Mouse (Mus musculus): ENCODE data around the gene Vps13c. TPM values are rescaled to one million over a fixed set of nuclear protein-coding genes. Genes with fewer than 3 reads are reported as not detected.

The Vps13c gene
- polyA plus RNA-seq, 1 experiment from 2014 or later = 7.8 TPM

- ATAC-seq (ENCODE audit: low FRiP score, low read depth) = no peak
- no peak overlapping the region for H3K9ac ChIP-seq (replicated peaks)
- H3K27ac ChIP-seq (replicated peaks) = no peak overlapping the region
- WGBS = 17% methylated on average over 8 of the region's 8 CpGs
- H3K4me2 ChIP-seq (replicated peaks) = no peak overlapping the region
- peaks cover 10% of the 10 kb centered on the region for H3K4me1 ChIP-seq
- no peaks in the 10 kb centered on the region for H3K9me3 ChIP-seq
- no peak overlapping the region for H3K4me3 ChIP-seq
- no peaks in the 10 kb centered on the region for H3K27me3 ChIP-seq
- H3K36me3 ChIP-seq = no peaks in the 10 kb centered on the region
Observed at GRCm38 (mm10) chr9:67813665-67814337, 26.4 kb upstream of the Vps13c start.

GRCm38 (mm10) chr9:67816172-67816928 is 23.8 kb upstream of the Vps13c start:
- H3K4me1 ChIP-seq = peaks cover 6% of the 10 kb centered on the region
- no peaks in the 10 kb centered on the region for H3K9me3 ChIP-seq
- H3K4me3 ChIP-seq = no peak overlapping the region
- ATAC-seq (ENCODE audit: low FRiP score, low read depth) = no peak
- WGBS = 64% methylated on average over 2 of the region's 2 CpGs
- no peak overlapping the region for H3K9ac ChIP-seq (replicated peaks)
- H3K27ac ChIP-seq (replicated peaks) = no peak overlapping the region
- no peaks in the 10 kb centered on the region for H3K36me3 ChIP-seq
- no peak overlapping the region for H3K4me2 ChIP-seq (replicated peaks)
- H3K27me3 ChIP-seq = no peaks in the 10 kb centered on the region

- no peak for ATAC-seq (ENCODE audit: low FRiP score, low read depth)
- Histone ChIP-seq H3K9ac (replicated peaks) (no peak overlapping the region), H3K27ac (replicated peaks) (no peak overlapping the region), H3K4me2 (replicated peaks) (no peak overlapping the region), H3K4me1 (peaks cover 6% of the 10 kb centered on the region), H3K9me3 (no peaks in the 10 kb centered on the region), H3K27me3 (no peaks in the 10 kb centered on the region), H3K4me3 (no peak overlapping the region), H3K36me3 (no peaks in the 10 kb centered on the region)
- 73% methylated on average over 10 of the region's 10 CpGs for WGBS
Observed at GRCm38 (mm10) chr9:67817898-67818667, 22.1 kb upstream of the Vps13c start.

- Histone ChIP-seq H3K36me3 (no peaks in the 10 kb centered on the region), H3K9me3 (no peaks in the 10 kb centered on the region), H3K27ac (replicated peaks) (no peak overlapping the region), H3K9ac (replicated peaks) (no peak overlapping the region), H3K4me1 (peaks cover 5% of the 10 kb centered on the region), H3K27me3 (no peaks in the 10 kb centered on the region), H3K4me3 (no peak overlapping the region), H3K4me2 (replicated peaks) (no peak overlapping the region)
- 92% methylated on average over 4 of the region's 4 CpGs for WGBS
- no peak for ATAC-seq (ENCODE audit: low FRiP score, low read depth)
Observed at GRCm38 (mm10) chr9:67818668-67818950, 21.6 kb upstream of the Vps13c start.

GRCm38 (mm10) chr9:67823131-67823530 is 17.1 kb upstream of the Vps13c start:
- Histone ChIP-seq H3K36me3 (no peaks in the 10 kb centered on the region), H3K4me1 (no peaks in the 10 kb centered on the region), H3K4me2 (replicated peaks) (no peak overlapping the region), H3K27me3 (no peaks in the 10 kb centered on the region), H3K9ac (replicated peaks) (no peak overlapping the region), H3K9me3 (no peaks in the 10 kb centered on the region), H3K27ac (replicated peaks) (no peak overlapping the region), H3K4me3 (no peak overlapping the region)
- ATAC-seq (ENCODE audit: low FRiP score, low read depth) = no peak
- 70% methylated on average over 5 of the region's 5 CpGs for WGBS

- ATAC-seq (ENCODE audit: low FRiP score, low read depth) = no peak
- no peak overlapping the region for H3K4me3 ChIP-seq
- peaks cover 18% of the 10 kb centered on the region for H3K27me3 ChIP-seq
- 86% methylated on average over 7 of the region's 7 CpGs for WGBS
- H3K9me3 ChIP-seq = no peaks in the 10 kb centered on the region
- peaks cover 3% of the 10 kb centered on the region; the same call in 1 of the 2 replicates for H3K4me1 ChIP-seq
- no peak overlapping the region for H3K4me2 ChIP-seq (replicated peaks)
- H3K9ac ChIP-seq (replicated peaks) = no peak overlapping the region
- no peaks in the 10 kb centered on the region for H3K36me3 ChIP-seq
- H3K27ac ChIP-seq (replicated peaks) = no peak overlapping the region
Observed at GRCm38 (mm10) chr9:67825527-67825926, 14.7 kb upstream of the Vps13c start.

- H3K9me3 ChIP-seq = no peaks in the 10 kb centered on the region
- H3K36me3 ChIP-seq = no peaks in the 10 kb centered on the region
- no peak for ATAC-seq (ENCODE audit: low FRiP score, low read depth)
- no peak overlapping the region for H3K27ac ChIP-seq (replicated peaks)
- no peak overlapping the region for H3K4me3 ChIP-seq
- 7% methylated on average over 3 of the region's 3 CpGs for WGBS
- peaks cover 18% of the 10 kb centered on the region for H3K4me1 ChIP-seq
- peaks cover 44% of the 10 kb centered on the region for H3K27me3 ChIP-seq
- H3K9ac ChIP-seq (replicated peaks) = no peak overlapping the region
- no peak overlapping the region for H3K4me2 ChIP-seq (replicated peaks)
Observed at GRCm38 (mm10) chr9:67828182-67828581, 12.0 kb upstream of the Vps13c start.

GRCm38 (mm10) chr9:67830411-67831358 is 9.5 kb upstream of the Vps13c start:
- Histone ChIP-seq H3K27ac (replicated peaks) (0 out of 2 replicates have a peak overlapping the region, but pooled peaks have one; percentile 30), H3K4me1 (peaks cover 18% of the 10 kb centered on the region), H3K9ac (replicated peaks) (peak overlapping the region; percentile 34; the same call in 1 of the 2 replicates), H3K36me3 (no peaks in the 10 kb centered on the region), H3K27me3 (peaks cover 56% of the 10 kb centered on the region), H3K9me3 (no peaks in the 10 kb centered on the region), H3K4me2 (replicated peaks) (peak overlapping the region; percentile 67), H3K4me3 (peak overlapping the region; percentile 53)
- WGBS = 3% methylated on average over 65 of the region's 84 CpGs
- peak; percentile 71 for ATAC-seq (ENCODE audit: low FRiP score, low read depth)

- under 1% methylated on average over 49 of the region's 57 CpGs for WGBS
- Histone ChIP-seq H3K27ac (replicated peaks) (no peak overlapping the region), H3K4me1 (peaks cover 18% of the 10 kb centered on the region), H3K9ac (replicated peaks) (peak overlapping the region; percentile 34; the same call in 1 of the 2 replicates), H3K4me3 (peak overlapping the region; percentile 53), H3K4me2 (replicated peaks) (peak overlapping the region; percentile 67), H3K9me3 (no peaks in the 10 kb centered on the region), H3K36me3 (no peaks in the 10 kb centered on the region), H3K27me3 (peaks cover 56% of the 10 kb centered on the region)
- no peak; the same call in 1 of the 2 replicates for ATAC-seq (ENCODE audit: low FRiP score, low read depth)
Observed at GRCm38 (mm10) chr9:67831359-67832045, 8.7 kb upstream of the Vps13c start.

- H3K9me3 ChIP-seq = no peaks in the 10 kb centered on the region
- peak within 1 kb of the TSS; percentile 67 for H3K4me2 ChIP-seq (replicated peaks)
- H3K36me3 ChIP-seq = no peaks in the 10 kb centered on the region
- H3K27ac ChIP-seq (replicated peaks) = no peak within 1 kb of the TSS
- 5% methylated on average over 20 of the region's 20 CpGs for WGBS
- ATAC-seq (ENCODE audit: low FRiP score, low read depth) = no peak
- H3K27me3 ChIP-seq = peaks cover 56% of the 10 kb centered on the region
- peak within 1 kb of the TSS; percentile 53 for H3K4me3 ChIP-seq
- peaks cover 18% of the 10 kb centered on the region for H3K4me1 ChIP-seq
- H3K9ac ChIP-seq (replicated peaks) = peak within 1 kb of the TSS; percentile 34; the same call in 1 of the 2 replicates
Observed at GRCm38 (mm10) chr9:67832046-67832605, 8.1 kb upstream of the Vps13c start, which contains the start of gene C2cd4a. Gene C2cd4a, minus strand, starts transcription at chr9:67832330.
